Mouse (Mus musculus) urinary bladder, adult 18-20 months (tissue): ENCODE measurements around the gene Hexim2.

Experiments used
- DNase-seq, 2 experiments: peaks; one replicate each; pipeline ENCODE4 v3.0.0; 2022; ENCODE audit warnings: low spot score in 2 of 2, mixed read lengths in 2 of 2

The Hexim2 gene

GRCm38 (mm10) chr11:103172392-103173040 lies 40.3 kb downstream of the Hexim2 start:
- no peak for DNase-seq

DNA sequence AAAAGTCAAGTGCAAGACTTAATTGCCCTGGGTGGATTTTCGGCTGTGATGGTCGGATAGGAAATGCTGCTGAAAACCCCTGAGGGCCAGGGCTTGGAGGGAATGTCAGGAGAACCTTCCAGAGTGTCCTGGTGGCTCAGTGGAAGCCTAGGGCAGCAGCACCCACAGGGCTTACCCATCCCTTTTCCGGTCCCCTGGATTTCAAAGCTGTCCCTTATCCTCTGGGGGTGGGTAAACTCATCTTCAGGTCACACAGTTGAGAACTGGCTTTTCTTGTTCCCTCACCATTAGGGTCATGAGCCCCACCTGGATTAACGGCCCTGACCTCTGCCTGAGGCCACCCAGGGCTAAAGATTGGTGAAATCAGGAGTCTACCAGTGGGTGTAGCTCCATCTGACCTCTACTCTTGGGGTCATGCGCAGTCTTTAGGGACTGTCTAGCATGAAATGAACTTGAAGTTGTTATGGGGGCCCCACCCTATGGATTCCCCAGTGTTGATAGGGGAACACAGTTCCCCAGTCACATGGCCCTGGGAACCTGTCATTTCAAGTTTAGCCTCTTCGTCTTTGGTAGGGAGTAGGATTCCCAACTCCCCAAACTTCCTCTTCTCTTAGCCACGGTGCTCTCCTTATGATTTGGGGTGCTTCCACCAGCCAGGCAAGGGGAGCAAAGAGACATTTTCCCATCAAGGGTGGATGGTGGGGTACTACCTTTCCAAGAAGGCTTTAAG lies 41.0 kb downstream of the Hexim2 start:
- DNase-seq = no peak

GRCm38 (mm10) chr11:103173771-103174344 lies 41.6 kb downstream of the Hexim2 start:
- DNase-seq = no peak

DNA sequence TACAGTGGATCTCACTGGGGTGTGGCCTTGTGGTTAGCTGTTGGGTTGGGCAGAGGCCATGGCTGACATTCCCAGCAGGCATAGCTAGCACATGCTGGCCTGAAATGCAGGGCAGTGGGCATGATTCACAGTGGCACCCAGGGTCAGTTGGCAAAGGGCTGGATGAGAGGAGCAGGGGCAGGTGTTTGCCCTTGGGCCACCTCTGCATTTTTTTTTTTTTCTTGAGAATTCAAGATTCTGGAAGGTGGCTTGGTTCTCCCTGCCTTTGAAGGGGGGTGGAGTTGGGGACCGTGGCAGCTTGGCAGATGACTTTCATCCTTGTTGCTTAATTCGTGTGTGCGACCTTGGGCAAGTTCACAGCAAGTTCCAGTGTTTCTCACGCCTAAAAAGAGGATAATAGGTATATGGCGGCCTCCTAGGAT lies 42.2 kb downstream of the Hexim2 start:
- DNase-seq = no peak

DNA sequence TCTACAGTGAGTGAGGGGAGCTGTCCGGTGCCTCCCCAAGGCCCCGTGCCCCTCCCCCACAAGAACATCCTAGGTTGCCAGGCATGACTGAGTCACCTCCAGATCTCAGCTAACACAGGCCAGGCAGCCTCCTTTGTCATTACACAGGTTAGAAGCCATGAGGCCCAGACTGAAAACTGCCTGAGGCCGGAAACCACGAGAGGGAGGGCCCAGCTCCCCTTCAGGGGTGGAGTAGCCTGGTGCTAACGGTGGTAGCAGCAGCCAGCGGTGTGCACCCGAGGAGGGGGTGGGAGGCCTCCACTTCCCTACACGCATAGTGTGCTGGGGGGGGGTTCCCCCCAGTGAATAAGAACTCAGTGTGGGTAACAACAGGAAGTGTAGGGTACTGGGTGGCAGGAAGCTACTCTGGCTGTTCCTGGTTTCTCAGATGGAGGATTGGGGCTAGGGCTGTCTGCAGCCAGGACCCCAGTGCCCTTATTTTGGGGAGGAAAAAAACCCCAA lies 42.7 kb downstream of the Hexim2 start:
- no peak for DNase-seq

DNA sequence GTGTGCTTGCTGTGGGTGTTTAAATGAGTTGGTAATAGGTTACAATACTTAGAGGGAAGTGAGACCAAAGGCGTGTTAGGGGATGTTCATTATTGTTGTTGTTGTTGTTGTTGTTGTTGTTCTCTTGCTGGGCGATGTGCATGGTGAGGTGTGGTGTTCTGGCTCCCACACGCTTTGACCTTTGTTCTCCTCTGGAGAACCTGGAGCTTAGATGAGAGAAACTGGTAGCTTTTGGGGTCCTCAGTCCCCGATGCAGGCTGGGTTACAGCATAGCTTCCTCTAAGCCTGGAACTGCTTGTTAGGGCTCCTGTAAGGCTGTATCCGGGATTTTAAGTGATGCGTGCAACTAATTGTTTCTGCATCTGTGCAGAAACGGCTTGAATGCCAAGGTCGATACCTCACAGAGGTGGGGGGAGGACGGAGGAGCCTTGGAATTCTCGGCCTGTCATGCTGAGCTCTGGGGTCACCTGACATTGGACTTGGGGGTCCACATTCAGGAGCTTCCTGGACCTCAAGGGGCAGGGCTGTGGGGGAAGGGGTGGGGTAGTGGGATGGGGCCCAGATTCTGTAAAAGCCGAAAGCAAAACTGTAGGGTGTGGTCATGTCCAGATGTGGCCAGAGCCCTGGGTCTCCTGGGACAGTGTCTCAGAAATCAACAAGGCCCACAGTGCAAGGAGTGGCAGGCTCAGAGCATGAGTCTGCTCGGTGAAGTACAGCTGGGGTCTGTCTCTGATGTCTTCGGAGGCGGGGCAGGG lies 43.6 kb downstream of the Hexim2 start:
- DNase-seq = no peak

DNA sequence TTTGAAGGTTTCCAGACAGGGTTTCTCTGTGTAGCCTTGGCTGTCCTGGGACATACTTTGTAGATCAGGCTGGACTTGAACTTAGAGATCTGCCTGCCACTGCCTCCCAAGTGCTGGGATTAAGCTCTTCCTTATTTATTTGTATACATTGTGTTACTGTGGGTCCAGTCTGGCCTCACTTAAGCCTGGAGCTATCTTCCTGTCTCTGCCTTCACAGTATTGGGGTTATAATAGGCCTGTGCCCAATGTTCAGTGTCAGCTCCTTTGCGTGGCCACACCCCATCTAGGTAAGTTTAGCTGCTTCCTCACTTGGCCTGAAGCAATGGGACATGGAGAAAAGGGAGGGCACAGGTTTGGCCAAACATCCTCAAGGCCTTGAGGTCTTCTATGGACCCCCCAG lies 44.3 kb downstream of the Hexim2 start:
- DNase-seq = no peak

DNA sequence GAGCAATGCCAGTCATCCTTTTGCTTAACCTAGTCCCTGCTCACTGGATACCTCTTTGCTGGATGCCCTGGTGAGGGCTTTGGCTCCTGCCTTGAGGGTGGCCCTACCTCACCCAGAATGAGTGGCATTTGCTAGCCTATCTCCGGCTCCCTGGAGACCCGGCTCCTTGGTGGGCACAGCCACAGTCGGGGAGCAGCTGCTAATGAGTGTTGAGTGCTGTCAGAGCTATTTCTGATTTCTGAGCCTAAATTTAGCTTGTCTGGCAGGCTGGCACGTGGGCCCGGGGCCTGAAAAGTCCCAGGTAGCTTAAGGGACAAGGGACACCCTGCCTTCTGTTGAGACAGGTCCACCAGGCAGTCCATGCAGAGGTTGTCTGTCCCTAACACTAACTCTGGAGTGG lies 45.0 kb downstream of the Hexim2 start:
- DNase-seq = no peak

- no peak for DNase-seq
These were observed 45.7 kb downstream of the Hexim2 start for GRCm38 (mm10) chr11:103177815-103178485.

DNA sequence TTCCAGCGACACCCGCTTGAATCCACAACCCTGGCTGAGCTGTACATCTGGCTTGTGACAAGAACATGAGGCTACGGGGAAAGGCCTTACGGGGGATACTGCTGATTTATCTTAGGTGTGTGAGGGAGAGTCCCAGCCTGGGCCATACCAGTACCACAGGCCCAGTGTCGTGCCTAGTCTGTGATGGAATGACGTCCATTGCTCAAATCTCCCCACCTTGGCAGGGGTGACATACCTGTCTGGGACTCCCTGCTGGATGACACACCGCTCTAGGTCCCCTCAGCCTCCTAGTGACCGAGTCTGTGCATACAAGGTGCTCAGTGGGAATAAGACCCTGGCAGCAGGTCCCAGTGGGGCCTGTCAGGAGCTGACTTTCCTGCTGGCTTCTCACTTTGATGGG lies 46.5 kb downstream of the Hexim2 start:
- DNase-seq = no peak

- DNase-seq = no peak
These were observed 48.2 kb downstream of the Hexim2 start for GRCm38 (mm10) chr11:103180426-103180825.

- DNase-seq = no peak
These were observed 49.1 kb downstream of the Hexim2 start for GRCm38 (mm10) chr11:103181349-103181748.

DNA sequence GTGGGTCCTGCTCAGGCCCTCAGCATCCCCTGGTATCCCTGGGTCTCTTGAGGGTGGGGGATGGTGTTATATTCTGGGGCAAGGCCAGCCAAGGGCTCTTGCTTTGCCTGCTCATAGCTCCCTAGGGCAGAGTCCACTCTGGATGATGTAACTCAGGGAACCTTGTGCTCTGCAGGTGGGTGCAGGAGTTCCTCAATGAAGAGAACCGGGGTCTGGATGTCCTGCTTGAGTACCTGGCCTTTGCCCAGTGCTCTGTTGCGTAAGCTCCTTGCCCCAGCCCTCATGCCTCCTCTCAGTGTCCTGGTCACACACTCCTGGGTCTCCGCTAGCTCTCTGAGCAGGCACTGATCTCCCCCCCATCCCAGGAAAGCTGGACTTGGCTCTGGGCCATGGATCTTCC lies 49.7 kb downstream of the Hexim2 start:
- DNase-seq = no peak

DNA sequence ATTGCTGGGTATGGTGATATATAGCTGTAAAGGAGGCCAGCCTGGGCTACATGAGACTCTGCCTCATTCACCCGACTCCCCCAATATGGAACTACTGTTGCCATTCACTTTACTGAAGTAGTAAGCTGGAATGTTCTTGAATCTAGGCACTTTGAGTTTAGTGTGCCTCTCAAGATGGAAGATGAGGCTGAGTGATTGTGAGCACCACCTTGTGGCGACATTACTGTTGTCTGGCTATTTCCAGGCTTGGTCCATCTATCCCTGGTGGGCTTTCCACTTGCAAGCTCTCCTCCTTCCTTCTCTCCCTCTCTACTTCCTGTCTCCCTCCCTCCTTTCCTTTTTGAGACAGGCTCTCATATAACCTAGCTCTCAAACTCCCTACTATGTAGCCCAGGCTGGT lies 52.7 kb downstream of the Hexim2 start:
- no peak for DNase-seq
